Mouse (Mus musculus) limb, embryonic 12.5 days (tissue): ENCODE measurements around the gene Zzz3. TPM values are rescaled to one million over a fixed set of nuclear protein-coding genes. Genes with fewer than 3 reads are reported as not detected.

Source experiments
- ATAC-seq: fragments of 200-750 bp; cut with Nextera tagmentation; 2 replicates; pipeline ENCODE4 v1.8.0; 2017; ENCODE audit warnings: low read depth, moderate TSS enrichment; ENCODE audit not compliant: insufficient number of reproducible peaks, insufficient read depth, low FRiP score, low TSS enrichment
- H3K27ac ChIP-seq: fragments of 300-500 bp; sonication (generic); 2 replicates; pipeline ENCODE4 v1.5.1; 2016; ENCODE audit warnings: mild to moderate bottlenecking, moderate library complexity
- H3K27me3 ChIP-seq: fragments of 300-500 bp; sonication (generic); 2 replicates; pipeline ENCODE4 v1.6.1; 2016; ENCODE audit warnings: mild to moderate bottlenecking, moderate library complexity
- H3K36me3 ChIP-seq: fragments of 300-500 bp; sonication (generic); 2 replicates; pipeline ENCODE4 v1.6.1; 2016; ENCODE audit warnings: mild to moderate bottlenecking, moderate library complexity
- H3K4me1 ChIP-seq: fragments of 300-500 bp; sonication (generic); replicated peaks from 2 replicates; pipeline ENCODE4 v1.6.1; 2016
- H3K4me2 ChIP-seq: fragments of 300-500 bp; sonication (generic); 2 replicates; pipeline ENCODE4 v1.6.1; 2016; ENCODE audit warnings: mild to moderate bottlenecking, moderate library complexity
- H3K4me3 ChIP-seq: fragments of 300-500 bp; sonication (generic); replicated peaks from 2 replicates; pipeline ENCODE4 v1.5.1; 2016; ENCODE audit warnings: mild to moderate bottlenecking
- H3K9ac ChIP-seq: fragments of 300-500 bp; sonication (generic); replicated peaks from 2 replicates; pipeline ENCODE4 v1.6.1; 2016; ENCODE audit warnings: mild to moderate bottlenecking, moderate library complexity
- H3K9me3 ChIP-seq: fragments of 300-500 bp; sonication (generic); 2 replicates; pipeline ENCODE4 v1.6.1; 2016; ENCODE audit warnings: mild to moderate bottlenecking, moderate library complexity
- WGBS: fragments of 180-500 bp; shearing (Covaris S2); methylation state at CpG from one replicate; pipeline ENCODE4 v1.1.7; 2016; 5-methylcytosine and 5-hydroxymethylcytosine counted together
- polyA plus RNA-seq: library from polyadenylated mRNA; unstranded; fragments of >200 nt; fragmentation: Nextera tagmentation; extraction: Ambion mirVana; gene quantifications from 2 replicates; pipeline ENCODE4 v1.2.1, GENCODE M21; 2016

Gene Zzz3
- polyA plus RNA-seq, 1 experiment from 2014 or later: 56.2 TPM

- ATAC-seq: no peak; the same call in 1 of the 2 replicates
- no peak overlapping the region for H3K4me2 ChIP-seq
- no peaks in the 10 kb centered on the region for H3K36me3 ChIP-seq
- H3K27me3 ChIP-seq: no peaks in the 10 kb centered on the region
- H3K27ac ChIP-seq: no peak overlapping the region
- no peaks in the 10 kb centered on the region for H3K9me3 ChIP-seq
- no peak overlapping the region for H3K4me3 ChIP-seq
- 80% methylated on average over 7 of the region's 7 CpGs for WGBS
- no peak overlapping the region for H3K9ac ChIP-seq
- peaks cover 24% of the 10 kb centered on the region for H3K4me1 ChIP-seq
Observed at GRCm38 (mm10) chr3:152401964-152402670, 6.8 kb downstream of the Zzz3 start.

- no peak for ATAC-seq
Observed at GRCm38 (mm10) chr3:152402671-152403066, 7.4 kb downstream of the Zzz3 start.

GRCm38 (mm10) chr3:152403827-152404226 is 8.6 kb downstream of the Zzz3 start:
- H3K4me1 ChIP-seq: peaks cover 15% of the 10 kb centered on the region
- H3K36me3 ChIP-seq: no peaks in the 10 kb centered on the region
- no peak for ATAC-seq
- H3K9me3 ChIP-seq: no peaks in the 10 kb centered on the region
- no peak overlapping the region for H3K9ac ChIP-seq
- H3K27me3 ChIP-seq: no peaks in the 10 kb centered on the region
- H3K27ac ChIP-seq: no peak overlapping the region
- H3K4me2 ChIP-seq: no peak overlapping the region
- 80% methylated on average over 2 of the region's 2 CpGs for WGBS
- no peak overlapping the region for H3K4me3 ChIP-seq

More at GRCm38 (mm10) chr3:152402671-152403066, 7.4 kb downstream of the Zzz3 start:
- no peaks in the 10 kb centered on the region for H3K36me3 ChIP-seq
- no peak overlapping the region for H3K4me3 ChIP-seq
- no peak overlapping the region for H3K27ac ChIP-seq
- H3K4me2 ChIP-seq: no peak overlapping the region
- peaks cover 19% of the 10 kb centered on the region for H3K4me1 ChIP-seq
- H3K9me3 ChIP-seq: no peaks in the 10 kb centered on the region
- no peaks in the 10 kb centered on the region for H3K27me3 ChIP-seq
- 82% methylated on average over 3 of the region's 3 CpGs for WGBS
- H3K9ac ChIP-seq: no peak overlapping the region

GRCm38 (mm10) chr3:152405420-152405819 is 10.1 kb downstream of the Zzz3 start:
- H3K27ac ChIP-seq: no peak overlapping the region
- peaks cover 15% of the 10 kb centered on the region for H3K4me1 ChIP-seq
- no peaks in the 10 kb centered on the region for H3K27me3 ChIP-seq
- 96% methylated on average over 7 of the region's 7 CpGs for WGBS
- H3K36me3 ChIP-seq: peaks cover 2% of the 10 kb centered on the region; the same call in 1 of the 2 replicates
- ATAC-seq: no peak
- H3K4me2 ChIP-seq: no peak overlapping the region
- no peak overlapping the region for H3K9ac ChIP-seq
- H3K9me3 ChIP-seq: no peaks in the 10 kb centered on the region
- H3K4me3 ChIP-seq: no peak overlapping the region

GRCm38 (mm10) chr3:152405978-152406640 is 10.8 kb downstream of the Zzz3 start:
- peaks cover 15% of the 10 kb centered on the region for H3K4me1 ChIP-seq
- no peak overlapping the region for H3K4me2 ChIP-seq
- no peak overlapping the region for H3K27ac ChIP-seq
- H3K9ac ChIP-seq: no peak overlapping the region
- H3K9me3 ChIP-seq: no peaks in the 10 kb centered on the region
- no peak for ATAC-seq
- H3K36me3 ChIP-seq: peaks cover 2% of the 10 kb centered on the region; the same call in 1 of the 2 replicates
- no peak overlapping the region for H3K4me3 ChIP-seq
- WGBS: 78% methylated on average over 4 of the region's 4 CpGs
- H3K27me3 ChIP-seq: no peaks in the 10 kb centered on the region

- no peak overlapping the region for H3K4me3 ChIP-seq
- no peak overlapping the region for H3K9ac ChIP-seq
- H3K9me3 ChIP-seq: no peaks in the 10 kb centered on the region
- 80% methylated on average over 7 of the region's 7 CpGs for WGBS
- H3K4me1 ChIP-seq: 0 out of 2 replicates have a peak, but pooled peaks cover 7% of the 10 kb centered on the region
- no peak for ATAC-seq
- peaks cover 2% of the 10 kb centered on the region; the same call in 1 of the 2 replicates for H3K36me3 ChIP-seq
- H3K4me2 ChIP-seq: no peak overlapping the region
- no peaks in the 10 kb centered on the region for H3K27me3 ChIP-seq
- H3K27ac ChIP-seq: no peak overlapping the region
Observed at GRCm38 (mm10) chr3:152410980-152411551, 15.8 kb downstream of the Zzz3 start.

- H3K27ac ChIP-seq: no peak overlapping the region
- ATAC-seq: no peak
- H3K36me3 ChIP-seq: peaks cover 2% of the 10 kb centered on the region; the same call in 1 of the 2 replicates
- H3K9me3 ChIP-seq: no peaks in the 10 kb centered on the region
- 0 out of 2 replicates have a peak, but pooled peaks cover 7% of the 10 kb centered on the region for H3K4me1 ChIP-seq
- no peak overlapping the region for H3K4me2 ChIP-seq
- WGBS: 81% methylated on average over 4 of the region's 4 CpGs
- no peak overlapping the region for H3K4me3 ChIP-seq
- no peaks in the 10 kb centered on the region for H3K27me3 ChIP-seq
- no peak overlapping the region for H3K9ac ChIP-seq
Observed at GRCm38 (mm10) chr3:152412362-152412761, 17.1 kb downstream of the Zzz3 start.

- Histone ChIP-seq H3K9me3 (no peaks in the 10 kb centered on the region), H3K4me2 (no peak overlapping the region), H3K27ac (no peak overlapping the region), H3K27me3 (no peaks in the 10 kb centered on the region), H3K36me3 (peaks cover 32% of the 10 kb centered on the region), H3K9ac (no peak overlapping the region), H3K4me3 (no peak overlapping the region), H3K4me1 (no peaks in the 10 kb centered on the region)
- WGBS: 95% methylated on average over 8 of the region's 8 CpGs
- ATAC-seq: no peak
Observed at GRCm38 (mm10) chr3:152428925-152429324, 33.7 kb downstream of the Zzz3 start.

GRCm38 (mm10) chr3:152432677-152433076 is 37.4 kb downstream of the Zzz3 start:
- no peak overlapping the region for H3K4me2 ChIP-seq
- H3K9me3 ChIP-seq: no peaks in the 10 kb centered on the region
- H3K4me1 ChIP-seq: no peaks in the 10 kb centered on the region
- 96% methylated on average over 7 of the region's 7 CpGs for WGBS
- H3K27ac ChIP-seq: no peak overlapping the region
- H3K9ac ChIP-seq: no peak overlapping the region
- no peak overlapping the region for H3K4me3 ChIP-seq
- no peaks in the 10 kb centered on the region for H3K27me3 ChIP-seq
- no peak for ATAC-seq
- H3K36me3 ChIP-seq: peaks cover 32% of the 10 kb centered on the region

- ATAC-seq: no peak
Observed at GRCm38 (mm10) chr3:152435590-152435989, 40.3 kb downstream of the Zzz3 start.

GRCm38 (mm10) chr3:152438068-152438467 is 42.8 kb downstream of the Zzz3 start:
- peaks cover 25% of the 10 kb centered on the region for H3K36me3 ChIP-seq
- H3K27ac ChIP-seq: no peak overlapping the region
- no peaks in the 10 kb centered on the region for H3K27me3 ChIP-seq
- no peak overlapping the region for H3K4me3 ChIP-seq
- no peaks in the 10 kb centered on the region for H3K9me3 ChIP-seq
- 95% methylated on average over 7 of the region's 7 CpGs for WGBS
- H3K4me1 ChIP-seq: no peaks in the 10 kb centered on the region
- no peak overlapping the region for H3K4me2 ChIP-seq
- H3K9ac ChIP-seq: no peak overlapping the region
- no peak for ATAC-seq

More at GRCm38 (mm10) chr3:152435590-152435989, 40.3 kb downstream of the Zzz3 start:
- no peaks in the 10 kb centered on the region for H3K9me3 ChIP-seq
- H3K36me3 ChIP-seq: peaks cover 24% of the 10 kb centered on the region
- no peaks in the 10 kb centered on the region for H3K27me3 ChIP-seq
- no peak overlapping the region for H3K27ac ChIP-seq
- H3K4me3 ChIP-seq: no peak overlapping the region
- H3K4me2 ChIP-seq: no peak overlapping the region
- no peak overlapping the region for H3K9ac ChIP-seq
- no peaks in the 10 kb centered on the region for H3K4me1 ChIP-seq
